Mouse (Mus musculus) liver, postnatal 0 days (tissue): ENCODE results near the gene Maip1. TPM values are rescaled to one million over a fixed set of nuclear protein-coding genes. Genes with fewer than 3 reads are reported as not detected.

Experiments
- ATAC-seq: fragments of 200-750 bp; cut with Nextera tagmentation; 2 replicates; pipeline ENCODE4 v1.8.0; 2017; ENCODE audit warnings: mild to moderate bottlenecking, moderate library complexity
- DNase-seq: peaks from one replicate; pipeline ENCODE4 v3.0.0-alpha.2; 2016
- H3K27ac ChIP-seq: fragments of 300-500 bp; sonication (generic); 2 replicates; pipeline ENCODE4 v1.5.1; 2014; ENCODE audit warnings: antibody characterized with exemption, moderate library complexity, mild to moderate bottlenecking, low read depth
- H3K27me3 ChIP-seq: fragments of 300-500 bp; sonication (generic); 2 replicates; pipeline ENCODE4 v1.6.1; 2014; ENCODE audit warnings: low read length, control low read depth, mixed read lengths; ENCODE audit not compliant: insufficient read depth
- H3K36me3 ChIP-seq: fragments of 300-500 bp; sonication (generic); replicated peaks from 2 replicates; pipeline ENCODE4 v1.6.1; 2014; ENCODE audit warnings: mild to moderate bottlenecking, control low read depth, low read length, moderate library complexity, mixed read lengths; ENCODE audit not compliant: insufficient read depth
- H3K4me1 ChIP-seq: fragments of 300-500 bp; sonication (generic); 2 replicates; pipeline ENCODE4 v1.6.1; 2014; ENCODE audit warnings: antibody characterized with exemption, mild to moderate bottlenecking, control low read depth; ENCODE audit not compliant: insufficient read depth
- H3K4me2 ChIP-seq: fragments of 300-500 bp; sonication (generic); 2 replicates; pipeline ENCODE4 v1.6.1; 2014; ENCODE audit warnings: low read depth, mild to moderate bottlenecking, low read length, moderate library complexity, mixed read lengths
- H3K4me3 ChIP-seq: fragments of 300-500 bp; sonication (generic); 2 replicates; pipeline ENCODE4 v1.5.1; 2014; ENCODE audit warnings: low read depth, low read length
- H3K9ac ChIP-seq: fragments of 300-500 bp; sonication (generic); replicated peaks from 2 replicates; pipeline ENCODE4 v1.6.1; 2014; ENCODE audit warnings: mild to moderate bottlenecking, moderate library complexity
- H3K9me3 ChIP-seq: fragments of 300-500 bp; sonication (generic); 2 replicates; pipeline ENCODE4 v1.6.1; 2016; ENCODE audit warnings: mild to moderate bottlenecking, control low read depth, low read length, mixed read lengths
- CTCF ChIP-seq: sonication (generic); IDR thresholded peaks from 2 replicates; pipeline ENCODE4 v1.5.1; 2016; ENCODE audit warnings: antibody characterized with exemption, low read depth
- EP300 ChIP-seq: IDR thresholded peaks from 2 replicates; pipeline ENCODE4 v1.6.1; 2016; ENCODE audit warnings: antibody characterized with exemption, low read depth, mild to moderate bottlenecking
- WGBS: fragments of 180-500 bp; shearing (Covaris S2); extraction: QIAGEN DNeasy Blood & Tissue Kit; methylation state at CpG from one replicate; pipeline ENCODE4 v1.1.7; 2014; ENCODE audit not compliant: insufficient replicate concordance; 5-methylcytosine and 5-hydroxymethylcytosine counted together
- polyA plus RNA-seq: library from polyadenylated mRNA; unstranded; fragments of >200 nt; fragmentation: Nextera tagmentation; extraction: Ambion mirVana; gene quantifications from 2 replicates; pipeline ENCODE4 v1.2.1, GENCODE M21; 2015

The Maip1 gene
- polyA plus RNA-seq, 1 experiment from 2014 or later = 8.2 TPM

DNA sequence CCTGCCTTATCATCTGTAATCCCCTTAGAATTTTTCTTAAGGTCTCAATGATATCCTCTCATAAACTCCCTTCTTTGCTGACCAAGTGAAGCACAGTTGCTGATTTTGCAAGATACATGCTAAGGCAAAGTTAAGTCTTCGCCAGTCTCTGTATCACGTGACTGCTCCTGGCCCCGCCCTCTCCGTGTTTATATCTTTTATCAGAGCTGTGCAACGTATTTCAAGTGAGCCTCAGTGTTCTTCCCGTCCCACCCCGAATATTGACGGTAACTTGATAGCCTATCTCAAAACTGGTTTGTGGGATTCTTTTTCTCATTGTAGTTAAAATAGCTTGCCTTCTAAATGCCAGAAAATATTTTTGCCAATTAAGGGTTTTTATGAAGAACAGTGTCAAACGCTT, 30.3 kb downstream of the Maip1 start:
- H3K4me2 ChIP-seq = peak overlapping the region; percentile 52
- no peaks in the 10 kb centered on the region for H3K9me3 ChIP-seq
- 32% methylated on average over 9 of the region's 9 CpGs for WGBS
- H3K27me3 ChIP-seq = no peaks in the 10 kb centered on the region
- H3K4me1 ChIP-seq = 0 out of 2 replicates have a peak, but pooled peaks cover 6% of the 10 kb centered on the region
- no peak overlapping the region for H3K9ac ChIP-seq
- no peak overlapping the region for H3K4me3 ChIP-seq
- H3K27ac ChIP-seq = peak overlapping the region; percentile 44; the same call in 1 of the 2 replicates
- ATAC-seq (no peak), DNase-seq (peak; percentile 39)
- no peak for TF ChIP-seq EP300
- H3K36me3 ChIP-seq = no peaks in the 10 kb centered on the region

GRCm38 (mm10) chr1:57436954-57437353, 30.8 kb downstream of the Maip1 start:
- TF ChIP-seq CTCF (no peak), EP300 (no peak)
- Histone ChIP-seq H3K36me3 (no peaks in the 10 kb centered on the region), H3K4me3 (no peak overlapping the region), H3K27ac (peak overlapping the region; percentile 44), H3K4me2 (peak overlapping the region; percentile 52), H3K9me3 (no peaks in the 10 kb centered on the region), H3K27me3 (no peaks in the 10 kb centered on the region), H3K4me1 (0 out of 2 replicates have a peak, but pooled peaks cover 6% of the 10 kb centered on the region), H3K9ac (no peak overlapping the region)
- ATAC-seq = no peak
- 25% methylated on average over 9 of the region's 9 CpGs for WGBS
- DNase-seq = no peak

DNA sequence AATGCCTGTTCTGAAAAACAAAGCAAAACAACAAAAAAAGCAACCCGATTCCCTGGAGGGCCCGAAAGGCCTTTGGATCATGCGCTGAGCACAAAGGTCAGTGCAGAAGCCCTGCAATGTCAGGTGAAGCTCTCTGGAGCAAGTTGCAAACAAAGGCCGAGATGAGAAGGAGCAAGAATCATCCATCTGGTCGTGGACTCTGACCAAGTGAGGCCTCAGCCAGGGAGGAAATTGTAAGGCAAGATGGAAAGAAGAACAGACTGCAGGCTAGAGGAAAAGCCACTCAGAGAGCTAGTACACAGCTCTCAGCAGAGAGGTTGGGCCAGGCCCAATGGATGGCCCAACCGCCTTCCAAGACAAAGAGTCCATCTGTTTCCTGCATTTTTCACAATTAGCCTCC, 32.9 kb downstream of the Maip1 start:
- Histone ChIP-seq H3K9ac (no peak overlapping the region), H3K27ac (no peak overlapping the region), H3K27me3 (no peaks in the 10 kb centered on the region), H3K9me3 (no peaks in the 10 kb centered on the region), H3K4me2 (no peak overlapping the region), H3K4me1 (0 out of 2 replicates have a peak, but pooled peaks cover 6% of the 10 kb centered on the region), H3K4me3 (no peak overlapping the region), H3K36me3 (no peaks in the 10 kb centered on the region)
- DNase-seq = no peak
- 72% methylated on average over 6 of the region's 6 CpGs for WGBS
- TF ChIP-seq EP300 = no peak
- ATAC-seq = no peak

DNA sequence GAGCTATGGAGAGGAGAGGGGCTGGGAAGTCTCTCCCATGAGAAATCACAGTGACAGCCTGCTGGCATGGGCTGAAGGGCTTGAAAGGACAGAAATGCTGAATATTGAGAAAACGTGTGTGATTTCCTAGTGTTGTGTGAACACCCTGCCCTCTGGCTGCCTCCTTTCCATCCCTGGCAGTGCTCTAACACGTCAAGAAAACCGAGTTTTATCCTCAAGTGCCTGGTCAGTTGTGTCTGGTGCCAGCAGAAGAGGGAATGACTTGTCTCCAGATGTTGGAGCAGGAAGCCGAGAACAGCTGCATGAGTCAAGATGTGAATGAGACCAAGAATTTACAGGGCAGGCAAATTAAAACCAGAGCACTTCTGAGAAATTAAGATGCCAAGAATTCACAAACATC, 34.6 kb downstream of the Maip1 start:
- H3K4me3 ChIP-seq = no peak overlapping the region
- no peak overlapping the region for H3K27ac ChIP-seq
- H3K9ac ChIP-seq = no peak overlapping the region
- ATAC-seq (no peak), DNase-seq (no peak)
- TF ChIP-seq EP300 (no peak), CTCF (no peak)
- no peak overlapping the region for H3K4me2 ChIP-seq
- 46% methylated on average over 4 of the region's 4 CpGs for WGBS
- no peaks in the 10 kb centered on the region for H3K9me3 ChIP-seq
- H3K36me3 ChIP-seq = no peaks in the 10 kb centered on the region
- H3K27me3 ChIP-seq = no peaks in the 10 kb centered on the region
- H3K4me1 ChIP-seq = 0 out of 2 replicates have a peak, but pooled peaks cover 6% of the 10 kb centered on the region

- DNase-seq = no peak
- 76% methylated on average over 10 of the region's 10 CpGs for WGBS
- H3K27ac ChIP-seq = no peak overlapping the region
- H3K4me3 ChIP-seq = no peak overlapping the region
- no peak overlapping the region for H3K9ac ChIP-seq
- no peak for TF ChIP-seq EP300
- TF ChIP-seq CTCF = no peak
- no peaks in the 10 kb centered on the region for H3K9me3 ChIP-seq
- no peak for ATAC-seq
- H3K4me1 ChIP-seq = no peaks in the 10 kb centered on the region
- H3K36me3 ChIP-seq = no peaks in the 10 kb centered on the region
- no peaks in the 10 kb centered on the region for H3K27me3 ChIP-seq
- H3K4me2 ChIP-seq = no peak overlapping the region
These were observed 39.6 kb downstream of the Maip1 start for GRCm38 (mm10) chr1:57445679-57446078.

DNA sequence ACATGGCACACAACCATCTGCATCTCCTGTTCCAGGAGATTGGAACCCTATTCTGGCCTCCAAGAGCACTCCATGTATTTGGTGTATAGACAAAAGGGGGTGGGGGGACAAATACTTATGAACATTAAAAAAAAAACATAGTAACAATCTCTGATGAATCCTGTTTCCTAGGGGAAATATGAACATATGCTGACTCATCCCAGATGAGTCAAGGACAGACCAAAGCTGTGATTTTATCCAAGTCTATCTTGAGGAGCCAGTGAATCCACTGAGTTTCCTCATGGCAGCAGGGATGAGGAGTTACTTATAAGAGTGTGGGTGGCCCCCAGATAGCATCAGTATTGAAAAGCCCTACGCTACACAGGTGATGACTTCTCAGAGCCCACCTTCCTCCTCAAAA, 44.1 kb downstream of the Maip1 start:
- no peak for TF ChIP-seq EP300
- no peak for TF ChIP-seq CTCF
- Histone ChIP-seq H3K27me3 (no peaks in the 10 kb centered on the region), H3K4me1 (no peaks in the 10 kb centered on the region), H3K9ac (no peak overlapping the region), H3K4me3 (no peak overlapping the region), H3K9me3 (no peaks in the 10 kb centered on the region), H3K27ac (no peak overlapping the region), H3K4me2 (no peak overlapping the region), H3K36me3 (no peaks in the 10 kb centered on the region)
- ATAC-seq (no peak), DNase-seq (no peak)
- 77% methylated on average over 1 of the region's 1 CpGs for WGBS

DNA sequence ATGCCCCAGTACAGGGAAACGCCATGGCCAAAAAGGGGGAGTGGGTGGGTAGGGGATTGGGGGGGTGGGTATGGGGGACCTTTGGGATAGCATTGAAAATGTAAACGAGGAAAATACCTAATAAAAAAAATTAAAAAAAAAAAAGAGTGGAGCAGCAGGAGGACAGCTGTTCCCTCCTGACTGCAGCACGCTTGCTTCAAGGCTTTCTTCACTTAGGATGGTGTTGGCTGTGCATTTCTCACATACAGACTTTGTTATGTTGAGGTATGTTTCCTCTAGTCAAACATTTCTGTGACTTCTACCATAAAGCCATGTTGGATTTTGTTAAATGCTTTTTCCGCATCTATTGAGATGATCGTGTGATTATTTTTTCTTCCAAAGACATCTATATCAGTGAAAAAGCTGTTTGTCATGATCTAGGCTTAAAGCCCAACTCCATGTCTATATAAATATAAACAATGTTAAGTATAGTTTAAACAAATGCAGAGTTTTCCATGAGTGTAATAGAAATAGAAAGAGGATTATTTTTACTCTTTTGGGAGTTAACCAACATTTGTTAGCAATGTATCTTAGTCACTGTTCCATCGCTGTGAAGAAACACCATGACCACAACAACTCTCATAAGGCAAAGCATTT, 54.3 kb downstream of the Maip1 start:
- WGBS = 70% methylated on average over 6 of the region's 6 CpGs
- Histone ChIP-seq H3K27ac (no peak overlapping the region), H3K27me3 (no peaks in the 10 kb centered on the region), H3K4me2 (no peak overlapping the region), H3K4me1 (no peaks in the 10 kb centered on the region), H3K9me3 (no peaks in the 10 kb centered on the region), H3K36me3 (no peaks in the 10 kb centered on the region), H3K9ac (no peak overlapping the region), H3K4me3 (no peak overlapping the region)
- DNase-seq = no peak
- no peak for ATAC-seq
- no peak for TF ChIP-seq CTCF
- TF ChIP-seq EP300 = no peak

Other genes with a start within 250 kb of the Maip1 start
- 6.2 and 6.8 TPM in 2 replicates for gene 1700066M21Rik, start 28.7 kb upstream of the Maip1 start, polyA plus RNA-seq
- gene Tyw5, start 773 bp downstream of the Maip1 start, polyA plus RNA-seq = 11.6 and 13.9 TPM in 2 replicates